Mouse (Mus musculus): Measurements from ENCODE around the gene Tmem88.

Tmem88 gene

DNA sequence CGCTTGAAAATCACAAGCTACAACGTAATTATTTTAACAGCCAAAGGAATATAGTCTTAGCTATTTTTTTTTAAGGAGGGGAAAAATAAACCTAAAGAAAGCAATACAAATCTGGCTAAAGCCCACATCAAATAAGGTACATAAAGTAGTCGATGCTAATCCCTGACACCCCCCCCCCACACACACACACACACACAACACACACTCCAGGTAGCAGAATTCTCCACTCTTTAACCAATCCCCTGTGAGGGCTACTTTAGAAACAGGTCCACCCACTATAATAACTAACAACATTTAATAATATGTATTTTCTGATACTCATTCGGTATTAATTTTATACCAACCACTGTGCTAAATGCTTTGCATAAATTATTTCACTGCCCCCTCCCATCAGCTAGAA, 18.5 kb upstream of the Tmem88 start:
- no peak for DNase-seq (ENCODE audit: low spot score)

GRCm38 (mm10) chr11:69415668-69416451, 17.8 kb upstream of the Tmem88 start:
- no peak for DNase-seq (ENCODE audit: low spot score)

DNA sequence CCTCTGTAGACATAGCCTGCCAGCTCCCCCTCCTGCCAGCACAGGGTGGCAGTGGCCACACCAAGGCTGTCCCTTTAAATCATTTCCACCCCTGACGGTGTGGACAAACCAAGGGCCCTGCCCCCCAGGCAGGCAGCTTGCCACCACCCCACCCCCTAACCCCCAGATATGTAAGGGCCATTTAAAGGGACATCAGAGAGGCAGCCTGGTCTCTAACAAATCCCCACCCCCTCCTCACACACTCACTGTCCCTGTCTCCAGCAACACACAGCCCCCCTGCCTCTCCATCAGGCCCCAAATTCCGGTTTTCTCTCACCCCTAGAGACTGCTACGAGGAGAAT, 17.3 kb upstream of the Tmem88 start:
- DNase-seq (ENCODE audit: low spot score) = no peak

GRCm38 (mm10) chr11:69414421-69415326, 16.6 kb upstream of the Tmem88 start:
- DNase-seq (ENCODE audit: low spot score) = no peak

- DNase-seq (ENCODE audit: low spot score) = no peak
These were observed 15.5 kb upstream of the Tmem88 start, which contains the start of gene Kdm6b for GRCm38 (mm10) chr11:69413221-69414181. TSS of gene Kdm6b (minus strand) at chr11:69413675.

GRCm38 (mm10) chr11:69412548-69412947, 14.5 kb upstream of the Tmem88 start:
- DNase-seq (ENCODE audit: low spot score) = no peak

- DNase-seq (ENCODE audit: low spot score) = peak; percentile 78
These were observed 13.6 kb upstream of the Tmem88 start for GRCm38 (mm10) chr11:69411538-69412203.

DNA sequence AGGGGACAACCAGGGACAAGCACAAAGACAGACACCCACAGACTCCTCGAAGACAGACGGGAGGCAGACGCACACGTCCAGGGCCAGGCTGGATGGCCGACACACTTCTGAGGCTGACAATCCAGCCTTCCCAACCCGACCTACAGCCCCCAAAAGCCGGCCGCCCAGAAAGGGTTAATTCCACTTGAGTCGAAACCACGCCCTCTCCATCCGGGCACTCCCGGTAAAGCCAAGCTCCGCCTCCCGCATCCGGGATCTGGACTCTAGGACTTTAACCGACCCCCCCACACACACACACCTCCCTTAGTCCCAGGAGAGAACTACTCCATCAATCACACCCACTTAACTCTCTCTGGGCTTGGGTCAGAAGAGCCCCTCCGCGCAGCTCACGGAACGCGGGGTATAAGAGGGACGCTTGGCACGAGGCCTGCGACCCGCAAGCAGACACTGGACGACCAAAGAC, 13.1 kb upstream of the Tmem88 start:
- DNase-seq (ENCODE audit: low spot score) = peak; percentile 97

GRCm38 (mm10) chr11:69410310-69411072, 12.5 kb upstream of the Tmem88 start:
- no peak for DNase-seq (ENCODE audit: low spot score)

DNA sequence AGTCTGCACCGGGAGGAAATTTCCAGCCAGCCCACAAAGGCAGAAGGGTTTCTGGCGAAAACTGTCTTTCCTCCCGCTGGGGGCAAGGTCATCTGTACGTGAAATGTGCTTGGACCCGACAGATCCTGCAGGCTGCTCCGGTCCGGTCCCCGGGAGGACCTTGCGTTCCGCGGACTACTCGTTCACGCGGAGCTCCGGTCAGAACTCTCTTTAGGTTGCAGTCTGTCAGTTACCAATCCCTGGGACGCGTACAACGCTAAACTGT, 11.9 kb upstream of the Tmem88 start:
- no peak for DNase-seq (ENCODE audit: low spot score)

- DNase-seq (ENCODE audit: low spot score) = peak; percentile 80
These were observed 11.5 kb upstream of the Tmem88 start for GRCm38 (mm10) chr11:69409378-69410044.

DNA sequence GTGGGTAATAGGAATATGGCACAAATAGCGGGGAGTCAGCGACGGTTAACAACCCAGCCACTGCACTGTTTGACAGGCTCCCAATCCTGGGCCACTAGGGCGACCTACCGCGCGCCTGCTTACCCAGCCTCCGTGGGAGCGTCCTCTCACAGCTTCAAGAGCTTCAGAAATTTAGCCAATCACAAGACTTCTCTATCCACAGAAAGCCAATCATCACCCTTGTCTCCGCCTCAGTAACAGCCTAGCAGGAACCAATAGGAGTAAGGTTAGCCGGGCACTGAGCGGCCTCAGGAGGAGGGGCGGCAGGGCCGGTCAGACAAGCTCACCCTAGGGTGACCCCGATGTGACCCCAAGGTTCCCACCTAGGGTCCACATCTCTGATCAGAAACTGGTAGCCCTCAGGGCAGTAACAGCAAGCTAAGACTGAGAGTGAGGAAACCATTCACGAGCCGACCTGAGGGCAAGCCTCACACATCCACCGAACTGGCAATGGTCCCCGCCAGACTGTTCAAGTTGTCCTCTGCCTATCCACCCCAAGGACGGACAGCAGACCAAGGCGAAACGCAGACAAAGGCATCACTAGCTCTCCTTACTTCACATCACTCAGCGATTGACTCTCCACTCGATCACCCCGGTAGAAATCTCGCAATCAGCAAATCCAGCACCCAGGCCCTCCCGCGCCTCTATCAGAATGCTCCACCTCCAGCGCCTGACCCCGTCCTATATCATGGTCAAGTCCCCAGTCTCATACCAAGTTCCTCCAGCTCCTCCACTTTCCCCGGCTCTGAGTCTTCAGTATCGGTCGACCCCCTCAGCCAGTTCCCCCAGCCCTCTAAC, 10.7 kb upstream of the Tmem88 start:
- peak; percentile 67 for DNase-seq (ENCODE audit: low spot score)

DNA sequence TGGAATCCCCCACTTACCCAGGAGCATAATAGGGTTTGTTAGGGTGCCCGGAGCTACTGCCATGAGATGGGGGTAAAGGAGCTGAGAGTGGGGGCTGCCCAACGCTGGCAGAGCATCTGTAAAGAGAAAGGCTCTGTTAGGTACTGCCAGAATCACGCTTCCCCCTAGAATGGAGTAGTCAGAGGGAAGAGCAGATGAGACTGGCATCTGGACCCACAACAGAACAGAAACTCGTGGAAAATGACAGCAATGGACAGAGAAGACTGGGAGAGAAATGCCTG, 9.6 kb upstream of the Tmem88 start:
- DNase-seq (ENCODE audit: low spot score) = no peak

DNA sequence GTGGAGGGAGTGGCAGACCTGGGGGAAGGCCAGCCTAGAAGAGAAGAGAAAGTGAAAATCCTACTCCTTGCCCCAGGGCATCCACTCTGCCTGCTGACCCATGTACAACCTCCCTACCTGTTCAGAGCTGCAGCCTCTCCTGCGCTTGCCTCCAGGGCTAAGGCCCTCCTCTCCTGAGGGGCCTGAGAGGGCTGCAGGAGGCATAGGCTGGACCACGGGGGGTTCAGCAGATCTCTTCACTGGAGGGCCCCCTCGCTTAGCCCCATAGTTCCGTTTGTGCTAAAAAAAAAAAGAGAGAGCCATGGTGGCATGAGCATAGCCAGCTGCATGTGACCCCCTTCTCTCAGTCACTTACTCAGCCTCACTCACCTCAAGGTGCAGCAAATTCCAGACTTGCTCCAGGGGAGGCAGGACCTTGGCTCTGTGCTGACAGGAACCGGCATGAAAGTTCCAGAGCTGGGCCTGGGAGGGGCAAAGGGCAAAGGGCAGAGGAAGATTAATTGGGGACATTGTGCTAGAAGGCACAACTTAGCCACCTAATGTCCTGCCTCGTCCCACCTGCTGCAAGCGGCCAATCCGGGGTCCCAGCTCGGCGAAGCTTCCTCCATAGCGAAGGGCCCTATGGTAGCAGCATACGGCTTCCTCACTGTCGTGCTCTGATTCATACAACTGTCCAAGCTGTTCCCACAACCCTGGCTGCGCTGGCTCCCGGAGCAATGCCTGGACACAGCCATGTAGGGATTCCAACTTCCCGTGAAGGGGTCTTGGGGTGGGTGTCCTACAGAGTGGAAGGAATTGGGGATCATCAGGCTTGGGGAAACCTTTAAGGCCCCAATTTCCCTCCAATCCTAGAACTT, 9.1 kb upstream of the Tmem88 start:
- no peak for DNase-seq (ENCODE audit: low spot score)

DNA sequence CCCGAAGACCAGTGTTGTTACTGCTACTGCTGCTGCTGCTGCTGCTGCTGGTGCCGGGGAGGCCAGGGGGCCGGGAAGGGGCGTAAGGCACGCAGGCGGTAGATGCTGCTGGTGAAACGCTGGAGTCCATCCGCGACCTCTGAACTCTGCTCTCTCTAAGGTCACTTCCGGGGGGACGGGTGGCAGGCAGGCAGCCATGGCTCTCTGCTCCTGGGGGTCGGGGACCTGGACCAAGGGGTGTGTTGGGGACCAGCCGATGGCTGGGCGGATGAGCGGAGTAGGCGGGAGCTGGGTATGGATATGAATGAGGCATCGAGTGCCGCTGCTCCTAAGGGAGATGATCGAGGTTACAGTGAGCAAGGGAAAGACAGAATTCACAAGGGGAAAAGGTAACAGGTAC, 8.2 kb upstream of the Tmem88 start:
- DNase-seq (ENCODE audit: low spot score) = no peak

- DNase-seq (ENCODE audit: low spot score) = no peak
These were observed 7.6 kb upstream of the Tmem88 start for GRCm38 (mm10) chr11:69405397-69406200.

GRCm38 (mm10) chr11:69404595-69405396, 6.8 kb upstream of the Tmem88 start:
- DNase-seq (ENCODE audit: low spot score) = no peak

All from urinary bladder, postnatal 25 days (tissue).